Mouse (Mus musculus) midbrain, embryonic 14.5 days (tissue): ENCODE results near the gene Tnrc6b. TPM values are rescaled to one million over a fixed set of nuclear protein-coding genes. Genes with fewer than 3 reads are reported as not detected.
A peak's percentile ranks its signal among the peaks of the same experiment; 100 is the strongest.
"Not testable (repeated sequence)": the region's sequence is repeated elsewhere in the genome, so short reads cannot be mapped to it uniquely, and the experiment has no call there.

Source experiments
- ATAC-seq: fragments of 200-750 bp; cut with Nextera tagmentation; 2 replicates; pipeline ENCODE4 v1.8.0; 2017; ENCODE audit warnings: moderate number of reproducible peaks, moderate library complexity; ENCODE audit not compliant: low FRiP score, low TSS enrichment
- DNase-seq: peaks from one replicate; pipeline ENCODE4 v3.0.0-alpha.2; 2015
- H3K27ac ChIP-seq: fragments of 300-500 bp; sonication (generic); replicated peaks from 2 replicates; pipeline ENCODE4 v1.5.1; 2014; ENCODE audit warnings: mild to moderate bottlenecking, low read depth, low read length, moderate library complexity
- H3K27me3 ChIP-seq: fragments of 300-500 bp; sonication (generic); 2 replicates; pipeline ENCODE4 v1.6.1; 2014; ENCODE audit warnings: low read length, control low read depth, mixed read lengths; ENCODE audit not compliant: control insufficient read depth, insufficient read depth
- H3K36me3 ChIP-seq: fragments of 300-500 bp; sonication (generic); 2 replicates; pipeline ENCODE4 v1.6.1; 2014; ENCODE audit warnings: low read length, control low read depth; ENCODE audit not compliant: control insufficient read depth, insufficient read depth
- H3K4me1 ChIP-seq: fragments of 300-500 bp; sonication (generic); 2 replicates; pipeline ENCODE4 v1.6.1; 2014; ENCODE audit warnings: mild to moderate bottlenecking, antibody characterized with exemption, low read length, control low read depth; ENCODE audit not compliant: control insufficient read depth, insufficient read depth
- H3K4me2 ChIP-seq: fragments of 300-500 bp; sonication (generic); 2 replicates; pipeline ENCODE4 v1.6.1; 2014; ENCODE audit warnings: mild to moderate bottlenecking, low read length, moderate library complexity
- H3K4me3 ChIP-seq: fragments of 300-500 bp; sonication (generic); replicated peaks from 2 replicates; pipeline ENCODE4 v1.5.1; 2014; ENCODE audit warnings: low read depth, low read length
- H3K9ac ChIP-seq: fragments of 300-500 bp; sonication (generic); replicated peaks from 2 replicates; pipeline ENCODE4 v1.6.1; 2014; ENCODE audit warnings: mild to moderate bottlenecking, low read length, moderate library complexity
- H3K9me3 ChIP-seq: fragments of 300-500 bp; sonication (generic); 2 replicates; pipeline ENCODE4 v1.6.1; 2016; ENCODE audit warnings: low read length, control low read depth, mixed read lengths; ENCODE audit not compliant: control insufficient read depth
- WGBS: fragments of 180-500 bp; shearing (Covaris S2); extraction: QIAGEN DNeasy Blood & Tissue Kit; methylation state at CpG from one replicate; pipeline ENCODE4 v1.1.7; 2014; 5-methylcytosine and 5-hydroxymethylcytosine counted together
- polyA plus RNA-seq: library from polyadenylated mRNA; unstranded; fragments of >200 nt; fragmentation: Nextera tagmentation; extraction: Ambion mirVana; gene quantifications from 2 replicates; pipeline ENCODE4 v1.2.1, GENCODE M21; 2014

Gene Tnrc6b
- polyA plus RNA-seq, 1 experiment from 2014 or later: 23.4 TPM

- H3K4me1 ChIP-seq: no peaks in the 10 kb centered on the region
- no peak overlapping the region for H3K9ac ChIP-seq
- H3K4me3 ChIP-seq: no peak overlapping the region
- H3K9me3 ChIP-seq: no peaks in the 10 kb centered on the region
- H3K36me3 ChIP-seq: peaks cover 86% of the 10 kb centered on the region
- WGBS: 85% methylated on average over 4 of the region's 4 CpGs
- no peak for ATAC-seq
- DNase-seq: no peak
- no peak overlapping the region for H3K4me2 ChIP-seq
- no peak overlapping the region for H3K27ac ChIP-seq
- H3K27me3 ChIP-seq: no peaks in the 10 kb centered on the region
Measured at GRCm38 (mm10) chr15:80921781-80922180, 210.7 kb downstream of the Tnrc6b start.

DNA sequence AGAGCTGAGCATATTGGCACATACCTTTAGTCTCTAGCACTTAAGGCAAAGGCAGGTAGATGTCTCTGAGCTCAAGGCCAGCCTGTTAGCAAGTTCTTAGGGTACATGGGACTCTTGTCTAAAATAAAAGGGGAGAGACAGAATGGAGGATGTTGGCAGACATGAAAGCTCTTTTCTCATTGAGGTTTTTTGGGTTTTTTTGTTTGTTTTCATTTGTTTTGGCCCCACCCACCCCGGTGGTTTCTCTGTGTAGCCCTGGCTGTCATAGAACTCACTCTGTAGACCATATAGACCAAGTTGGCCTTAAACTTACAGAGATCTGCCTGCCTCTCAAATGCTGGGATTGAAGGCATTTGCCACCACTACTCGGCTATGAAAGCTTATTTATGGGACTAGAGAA lies 213.1 kb downstream of the Tnrc6b start:
- Histone ChIP-seq H3K4me2 (no peak overlapping the region), H3K4me3 (no peak overlapping the region), H3K9me3 (no peaks in the 10 kb centered on the region), H3K27ac (no peak overlapping the region), H3K36me3 (peaks cover 84% of the 10 kb centered on the region), H3K4me1 (no peaks in the 10 kb centered on the region), H3K27me3 (no peaks in the 10 kb centered on the region), H3K9ac (no peak overlapping the region)
- 98% methylated on average over 2 of the region's 2 CpGs for WGBS
- ATAC-seq (no peak), DNase-seq (no peak)

- H3K4me1 ChIP-seq: no peaks in the 10 kb centered on the region
- no peak overlapping the region for H3K4me3 ChIP-seq
- peaks cover 76% of the 10 kb centered on the region for H3K36me3 ChIP-seq
- no peaks in the 10 kb centered on the region for H3K9me3 ChIP-seq
- H3K27me3 ChIP-seq: no peaks in the 10 kb centered on the region
- ATAC-seq (no peak), DNase-seq (no peak)
- WGBS: 88% methylated on average over 20 of the region's 20 CpGs
- H3K9ac ChIP-seq: no peak overlapping the region
- H3K4me2 ChIP-seq: no peak overlapping the region
- no peak overlapping the region for H3K27ac ChIP-seq
Measured at GRCm38 (mm10) chr15:80928811-80929355, 217.8 kb downstream of the Tnrc6b start.

DNA sequence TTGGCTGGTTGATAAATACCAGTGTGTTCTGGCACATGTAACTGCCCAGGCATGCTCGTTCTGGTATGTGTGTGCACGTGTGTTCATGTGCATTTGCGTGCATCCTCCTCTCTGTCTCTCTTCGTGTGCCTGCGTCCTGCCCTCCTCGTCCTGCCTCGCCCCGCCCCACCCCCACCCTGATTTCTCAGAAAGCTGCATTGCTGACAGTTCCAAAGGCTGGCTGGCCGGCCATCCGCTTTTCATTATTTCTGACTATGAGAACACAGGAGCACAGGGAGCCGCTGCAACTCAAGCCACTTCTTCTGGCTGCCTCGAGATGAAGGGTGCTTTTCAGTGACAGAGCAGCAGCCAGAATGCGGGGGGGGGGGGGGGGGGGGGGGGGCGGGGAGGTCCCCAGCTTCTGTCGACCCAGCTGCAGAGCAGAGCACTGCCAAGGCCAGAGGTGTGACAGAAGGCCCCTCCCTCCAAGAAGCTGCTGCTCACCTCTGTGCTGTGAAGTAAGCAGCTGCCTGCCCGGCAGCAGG lies 219.0 kb downstream of the Tnrc6b start:
- no peak overlapping the region for H3K4me3 ChIP-seq
- H3K27ac ChIP-seq: no peak overlapping the region
- 35% methylated on average over 15 of the region's 16 CpGs for WGBS
- H3K36me3 ChIP-seq: peaks cover 73% of the 10 kb centered on the region
- no peak overlapping the region for H3K4me2 ChIP-seq
- ATAC-seq: no peak
- H3K9me3 ChIP-seq: no peaks in the 10 kb centered on the region
- DNase-seq: peak; percentile 17
- no peak overlapping the region for H3K9ac ChIP-seq
- H3K4me1 ChIP-seq: no peaks in the 10 kb centered on the region
- H3K27me3 ChIP-seq: no peaks in the 10 kb centered on the region

- not testable (repeated sequence) for H3K9me3 ChIP-seq, H3K27me3 ChIP-seq, H3K4me3 ChIP-seq, DNase-seq, H3K4me1 ChIP-seq, H3K4me2 ChIP-seq, ATAC-seq, H3K27ac ChIP-seq, H3K9ac ChIP-seq
- WGBS: 94% methylated on average over 23 of the region's 23 CpGs
- H3K36me3 ChIP-seq: peaks cover 73% of the 10 kb centered on the region
Measured at GRCm38 (mm10) chr15:80930676-80931320, 219.7 kb downstream of the Tnrc6b start.

GRCm38 (mm10) chr15:80931345-80931960 lies 220.3 kb downstream of the Tnrc6b start:
- no peaks in the 10 kb centered on the region for H3K9me3 ChIP-seq
- H3K4me1 ChIP-seq: no peaks in the 10 kb centered on the region
- H3K27me3 ChIP-seq: no peaks in the 10 kb centered on the region
- peaks cover 68% of the 10 kb centered on the region for H3K36me3 ChIP-seq
- H3K9ac ChIP-seq: no peak overlapping the region
- DNase-seq: no peak
- no peak overlapping the region for H3K4me2 ChIP-seq
- H3K27ac ChIP-seq: no peak overlapping the region
- WGBS: 95% methylated on average over 9 of the region's 9 CpGs
- H3K4me3 ChIP-seq: no peak overlapping the region
- no peak for ATAC-seq

- no peak overlapping the region for H3K4me3 ChIP-seq
- H3K9me3 ChIP-seq: no peaks in the 10 kb centered on the region
- 92% methylated on average over 5 of the region's 5 CpGs for WGBS
- H3K27ac ChIP-seq: no peak overlapping the region
- H3K36me3 ChIP-seq: peaks cover 51% of the 10 kb centered on the region
- DNase-seq (no peak), ATAC-seq (no peak)
- no peak overlapping the region for H3K9ac ChIP-seq
- no peak overlapping the region for H3K4me2 ChIP-seq
- no peaks in the 10 kb centered on the region for H3K4me1 ChIP-seq
- no peaks in the 10 kb centered on the region for H3K27me3 ChIP-seq
Measured at GRCm38 (mm10) chr15:80934841-80935240, 223.7 kb downstream of the Tnrc6b start.

- WGBS: 71% methylated on average over 3 of the region's 3 CpGs
- Histone ChIP-seq H3K4me1 (no peaks in the 10 kb centered on the region), H3K9me3 (no peaks in the 10 kb centered on the region), H3K9ac (no peak overlapping the region), H3K4me2 (no peak overlapping the region), H3K27me3 (no peaks in the 10 kb centered on the region), H3K27ac (no peak overlapping the region), H3K36me3 (peaks cover 42% of the 10 kb centered on the region), H3K4me3 (no peak overlapping the region)
- ATAC-seq (no peak), DNase-seq (no peak)
Measured at GRCm38 (mm10) chr15:80936686-80937085, 225.6 kb downstream of the Tnrc6b start.

DNA sequence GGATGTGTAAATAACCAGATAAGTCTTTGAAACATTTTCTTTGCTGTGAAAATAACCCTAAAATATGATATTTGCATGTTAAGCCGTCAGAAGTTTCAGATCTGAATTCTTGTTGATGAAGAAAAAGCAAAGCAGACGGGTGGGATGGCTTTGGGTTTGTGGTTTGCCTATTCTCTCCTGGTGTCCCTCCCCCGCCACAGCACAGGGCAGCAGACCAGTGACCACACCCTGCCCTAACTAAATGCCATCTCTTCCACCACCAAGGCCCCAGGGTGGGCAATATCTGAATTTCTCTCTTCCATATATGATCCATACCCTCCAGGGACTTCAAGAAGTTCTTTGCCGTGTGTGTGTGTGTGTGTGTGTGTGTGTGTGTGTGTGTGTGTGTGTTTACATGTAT lies 227.5 kb downstream of the Tnrc6b start:
- Histone ChIP-seq H3K27ac (no peak overlapping the region), H3K4me2 (no peak overlapping the region), H3K4me1 (no peaks in the 10 kb centered on the region), H3K36me3 (peaks cover 32% of the 10 kb centered on the region), H3K4me3 (no peak overlapping the region), H3K9ac (no peak overlapping the region), H3K9me3 (no peaks in the 10 kb centered on the region), H3K27me3 (no peaks in the 10 kb centered on the region)
- WGBS: 72% methylated on average over 4 of the region's 4 CpGs
- no peak for DNase-seq
- ATAC-seq: no peak
